Mouse (Mus musculus) common myeloid progenitor, adult 5-6 weeks (primary cell): ENCODE measurements at regions not wholly inside any gene's neighbourhood (a gene's known extent, or its start where the extent isn't known, plus 50 kb on each side); places are given as distances from the start of the nearest gene placed in this dataset.

ENCODE experiments used
- ATAC-seq: replicated peaks from 2 replicates; pipeline ENCODE4 v1.8.0; 2016; ENCODE audit warnings: low read depth, mild to moderate bottlenecking, moderate TSS enrichment, inconsistent platforms; ENCODE audit not compliant: poor library complexity, severe bottlenecking

DNA sequence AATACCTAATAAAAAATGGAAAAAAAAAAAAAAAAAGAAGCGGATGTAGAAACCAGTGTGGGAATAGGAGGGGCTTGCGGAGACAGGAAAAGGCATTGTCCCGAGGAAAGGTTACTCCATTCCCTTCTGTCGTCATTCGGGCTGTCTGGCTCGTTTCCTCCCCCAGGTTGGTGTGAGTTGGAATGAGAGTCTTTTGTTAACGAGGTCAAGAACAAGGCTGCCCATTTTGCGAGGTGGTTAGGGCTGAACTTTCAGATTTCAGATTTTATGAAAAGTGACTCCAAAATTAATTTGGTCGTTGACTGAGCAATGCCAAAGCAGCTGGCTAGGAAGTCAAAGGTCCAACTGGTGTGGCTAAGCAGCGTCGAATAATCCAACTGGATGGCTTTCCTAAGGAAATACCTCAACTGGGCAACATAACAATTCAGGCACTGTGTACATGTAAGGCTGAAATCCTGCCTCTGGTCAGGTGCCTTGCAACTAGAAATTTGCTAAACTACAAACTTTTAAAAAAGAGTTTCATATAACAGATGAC, 50.6 kb upstream of the Rpl34 start:
- ATAC-seq, result no peak
